Mouse (Mus musculus): ENCODE data around the gene Olfr1331. TPM values are rescaled to one million over a fixed set of nuclear protein-coding genes. Genes with fewer than 3 reads are reported as not detected.
"Not testable (repeated sequence)": the region's sequence is repeated elsewhere in the genome, so short reads cannot be mapped to it uniquely, and the experiment has no call there.

Olfr1331 gene
- not detected in 2 replicates for polyA plus RNA-seq (2015; fragmentation: Nextera tagmentation; extraction: Ambion mirVana)

GRCm38 (mm10) chr4:118864349-118864748 lies at the start of gene Olfr1331:
Gene Olfr1331 (plus strand): TSS chr4:118864649.
- H3K4me1 ChIP-seq (replicated peaks), result no peaks in the 10 kb centered on the region
- H3K27me3 ChIP-seq, result no peaks in the 10 kb centered on the region
- H3K9ac ChIP-seq, result no peak within 1 kb of the TSS
- H3K4me2 ChIP-seq, result no peak within 1 kb of the TSS
- ATAC-seq (ENCODE audit: low read depth) (no peak), DNase-seq (no peak)
- 70% methylated on average over 1 of the region's 1 CpGs for WGBS (ENCODE audit: insufficient replicate concordance)
- H3K36me3 ChIP-seq, result no peaks in the 10 kb centered on the region
- H3K27ac ChIP-seq, result no peak within 1 kb of the TSS
- no peak within 1 kb of the TSS for H3K4me3 ChIP-seq (replicated peaks)
- H3K9me3 ChIP-seq (replicated peaks), result no peaks in the 10 kb centered on the region

- no peak overlapping the region for H3K4me3 ChIP-seq (replicated peaks)
- DNase-seq, result no peak
- H3K9me3 ChIP-seq (replicated peaks), result no peaks in the 10 kb centered on the region
- WGBS (ENCODE audit: insufficient replicate concordance), result 47% methylated on average over 1 of the region's 1 CpGs
- no peak overlapping the region for H3K27ac ChIP-seq
- ATAC-seq (ENCODE audit: low read depth), result no peak
- H3K36me3 ChIP-seq, result no peaks in the 10 kb centered on the region
- no peak overlapping the region for H3K9ac ChIP-seq
- no peaks in the 10 kb centered on the region for H3K4me1 ChIP-seq (replicated peaks)
- no peaks in the 10 kb centered on the region for H3K27me3 ChIP-seq
- no peak overlapping the region for H3K4me2 ChIP-seq
Measured at GRCm38 (mm10) chr4:118818921-118819320, 45.5 kb upstream of the Olfr1331 start.

- H3K4me1 ChIP-seq (replicated peaks), result no peaks in the 10 kb centered on the region
- 89% methylated on average over 1 of the region's 1 CpGs for WGBS (ENCODE audit: insufficient replicate concordance)
- no peaks in the 10 kb centered on the region for H3K27me3 ChIP-seq
- no peak within 1 kb of the TSS for H3K4me3 ChIP-seq (replicated peaks)
- no peaks in the 10 kb centered on the region for H3K9me3 ChIP-seq (replicated peaks)
- no peaks in the 10 kb centered on the region for H3K36me3 ChIP-seq
- H3K4me2 ChIP-seq, result no peak within 1 kb of the TSS
- ATAC-seq (ENCODE audit: low read depth), result no peak
- H3K27ac ChIP-seq, result no peak within 1 kb of the TSS
- DNase-seq, result no peak
- H3K9ac ChIP-seq, result no peak within 1 kb of the TSS
Measured at GRCm38 (mm10) chr4:118836179-118836578, 28.3 kb upstream of the Olfr1331 start, which contains the start of gene Olfr1333. Gene Olfr1333 (minus strand): TSS chr4:118836279.

- H3K27ac ChIP-seq, result no peak overlapping the region
- H3K4me2 ChIP-seq, result no peak overlapping the region
- no peak overlapping the region for H3K4me3 ChIP-seq (replicated peaks)
- no peak overlapping the region for H3K9ac ChIP-seq
- H3K36me3 ChIP-seq, result no peaks in the 10 kb centered on the region
- no peak for ATAC-seq (ENCODE audit: low read depth)
- no peak for DNase-seq
- no peaks in the 10 kb centered on the region for H3K9me3 ChIP-seq (replicated peaks)
- H3K4me1 ChIP-seq (replicated peaks), result no peaks in the 10 kb centered on the region
- no peaks in the 10 kb centered on the region for H3K27me3 ChIP-seq
- WGBS (ENCODE audit: insufficient replicate concordance), result 51% methylated on average over 1 of the region's 1 CpGs
Measured at GRCm38 (mm10) chr4:118861791-118862190, 2.7 kb upstream of the Olfr1331 start.

GRCm38 (mm10) chr4:118862704-118863103 lies 1.7 kb upstream of the Olfr1331 start:
- no peaks in the 10 kb centered on the region for H3K36me3 ChIP-seq
- ATAC-seq (ENCODE audit: low read depth) (no peak), DNase-seq (no peak)
- H3K9ac ChIP-seq, result no peak overlapping the region
- H3K27ac ChIP-seq, result no peak overlapping the region
- H3K4me2 ChIP-seq, result no peak overlapping the region
- 45% methylated on average over 4 of the region's 4 CpGs for WGBS (ENCODE audit: insufficient replicate concordance)
- H3K27me3 ChIP-seq, result no peaks in the 10 kb centered on the region
- no peak overlapping the region for H3K4me3 ChIP-seq (replicated peaks)
- no peaks in the 10 kb centered on the region for H3K4me1 ChIP-seq (replicated peaks)
- no peaks in the 10 kb centered on the region for H3K9me3 ChIP-seq (replicated peaks)

GRCm38 (mm10) chr4:118867566-118867965 lies 3.1 kb downstream of the Olfr1331 start:
- no peaks in the 10 kb centered on the region for H3K9me3 ChIP-seq (replicated peaks)
- H3K4me3 ChIP-seq (replicated peaks), result no peak overlapping the region
- DNase-seq, result no peak
- no peak for ATAC-seq (ENCODE audit: low read depth)
- no peaks in the 10 kb centered on the region for H3K36me3 ChIP-seq
- no peaks in the 10 kb centered on the region for H3K27me3 ChIP-seq
- H3K9ac ChIP-seq, result no peak overlapping the region
- no peaks in the 10 kb centered on the region for H3K4me1 ChIP-seq (replicated peaks)
- H3K27ac ChIP-seq, result no peak overlapping the region
- H3K4me2 ChIP-seq, result no peak overlapping the region

GRCm38 (mm10) chr4:118888297-118888696 lies 23.8 kb downstream of the Olfr1331 start, which contains the start of gene Olfr1330:
Gene Olfr1330 (plus strand): TSS chr4:118888597.
- H3K9me3 ChIP-seq (replicated peaks), result no peaks in the 10 kb centered on the region
- DNase-seq (no peak), ATAC-seq (ENCODE audit: low read depth) (no peak)
- H3K9ac ChIP-seq, result no peak within 1 kb of the TSS
- H3K27me3 ChIP-seq, result no peaks in the 10 kb centered on the region
- no peak within 1 kb of the TSS for H3K4me3 ChIP-seq (replicated peaks)
- H3K4me2 ChIP-seq, result no peak within 1 kb of the TSS
- 51% methylated on average over 1 of the region's 1 CpGs for WGBS (ENCODE audit: insufficient replicate concordance)
- no peaks in the 10 kb centered on the region for H3K4me1 ChIP-seq (replicated peaks)
- H3K27ac ChIP-seq, result no peak within 1 kb of the TSS
- H3K36me3 ChIP-seq, result no peaks in the 10 kb centered on the region

GRCm38 (mm10) chr4:118901981-118902380 lies 37.5 kb downstream of the Olfr1331 start:
- Histone ChIP-seq H3K27ac (no peak overlapping the region), H3K36me3 (no peaks in the 10 kb centered on the region), H3K9me3 (replicated peaks) (no peaks in the 10 kb centered on the region), H3K4me2 (no peak overlapping the region), H3K9ac (no peak overlapping the region), H3K4me1 (replicated peaks) (no peaks in the 10 kb centered on the region), H3K4me3 (replicated peaks) (no peak overlapping the region), H3K27me3 (no peaks in the 10 kb centered on the region)
- DNase-seq (no peak), ATAC-seq (ENCODE audit: low read depth) (no peak)
- WGBS (ENCODE audit: insufficient replicate concordance), result 47% methylated on average over 2 of the region's 2 CpGs

- not testable (repeated sequence) for H3K27ac ChIP-seq; H3K36me3 ChIP-seq; H3K9ac ChIP-seq; H3K27me3 ChIP-seq; H3K4me2 ChIP-seq; ATAC-seq (ENCODE audit: low read depth); H3K4me1 ChIP-seq (replicated peaks); H3K9me3 ChIP-seq (replicated peaks); H3K4me3 ChIP-seq (replicated peaks); DNase-seq
- WGBS (ENCODE audit: insufficient replicate concordance), result 27% methylated on average over 2 of the region's 2 CpGs
Measured at GRCm38 (mm10) chr4:118917365-118917764, 52.9 kb downstream of the Olfr1331 start, which contains the start of gene Olfr1329. Gene Olfr1329 (minus strand): TSS chr4:118917465.

Other genes with a start within 250 kb of the Olfr1331 start
- 1.2 and 1.3 TPM in 2 replicates for gene Cfap57, start 243.9 kb upstream of the Olfr1331 start, polyA plus RNA-seq (2015; fragmentation: Nextera tagmentation; extraction: Ambion mirVana)
- 122 and 144 TPM in 2 replicates for gene Ebna1bp2, start 243.8 kb upstream of the Olfr1331 start, polyA plus RNA-seq (2015; fragmentation: Nextera tagmentation; extraction: Ambion mirVana)
- gene Olfr62, start 205.7 kb upstream of the Olfr1331 start, polyA plus RNA-seq (2015; fragmentation: Nextera tagmentation; extraction: Ambion mirVana), result not detected in 2 replicates
- gene Olfr1342, start 171.9 kb upstream of the Olfr1331 start, polyA plus RNA-seq (2015; fragmentation: Nextera tagmentation; extraction: Ambion mirVana), result not detected in 2 replicates
- gene Olfr1341, start 161.1 kb upstream of the Olfr1331 start, polyA plus RNA-seq (2015; fragmentation: Nextera tagmentation; extraction: Ambion mirVana), result not detected in 2 replicates
- gene Olfr1340, start 144.5 kb upstream of the Olfr1331 start, polyA plus RNA-seq (2015; fragmentation: Nextera tagmentation; extraction: Ambion mirVana), result not detected in 2 replicates
- not detected in 2 replicates for gene Olfr1339, start 132.5 kb upstream of the Olfr1331 start, polyA plus RNA-seq (2015; fragmentation: Nextera tagmentation; extraction: Ambion mirVana)
- gene Olfr1338, start 105.9 kb upstream of the Olfr1331 start, polyA plus RNA-seq (2015; fragmentation: Nextera tagmentation; extraction: Ambion mirVana), result not detected in 2 replicates
- not detected in 2 replicates for gene Olfr1337, start 82.1 kb upstream of the Olfr1331 start, polyA plus RNA-seq (2015; fragmentation: Nextera tagmentation; extraction: Ambion mirVana)
- gene Olfr1335, start 54.7 kb upstream of the Olfr1331 start, polyA plus RNA-seq (2015; fragmentation: Nextera tagmentation; extraction: Ambion mirVana), result not detected in 2 replicates
- not detected in 2 replicates for gene Olfr1333, start 28.4 kb upstream of the Olfr1331 start, polyA plus RNA-seq (2015; fragmentation: Nextera tagmentation; extraction: Ambion mirVana)
- gene Olfr1330, start 23.9 kb downstream of the Olfr1331 start, polyA plus RNA-seq (2015; fragmentation: Nextera tagmentation; extraction: Ambion mirVana), result not detected in 2 replicates
- not detected in 2 replicates for gene Olfr1329, start 52.8 kb downstream of the Olfr1331 start, polyA plus RNA-seq (2015; fragmentation: Nextera tagmentation; extraction: Ambion mirVana)
- not detected in 2 replicates for gene Olfr1328, start 74.0 kb downstream of the Olfr1331 start, polyA plus RNA-seq (2015; fragmentation: Nextera tagmentation; extraction: Ambion mirVana)
- gene Lao1, start 96.9 kb downstream of the Olfr1331 start, polyA plus RNA-seq (2015; fragmentation: Nextera tagmentation; extraction: Ambion mirVana), result not detected in 2 replicates
- 272 and 303 TPM in 2 replicates for gene Slc2a1, start 244.1 kb downstream of the Olfr1331 start, polyA plus RNA-seq (2015; fragmentation: Nextera tagmentation; extraction: Ambion mirVana)

Data from liver, embryonic 13.5 days (tissue).